Comparison of ENCODE assay signal across 14 mouse cellular contexts in genomic region chr16:22531834-22532233, GRCm38 (mm10).
DNase-seq lines count a peak whose midpoint lies in the region; ATAC-seq lines count a peak whose summit lies in the region.
"Had no signal": no experiment of that assay in that cellular context is flagged by ENCODE, and none has a peak within 500 bp of the region (broad histone marks: within the 10 kb centered on the region; RNA-seq: fewer than 3 reads in every experiment).

No protein-coding gene starts in this region.

- peak; percentile 59 for DNase-seq in adrenal gland, postnatal 14 days
- no peak for DNase-seq in adrenal gland, adult 8-10 months
- DNase-seq in kidney, adult 18-20 months: peak; percentile 46
- DNase-seq in gastrocnemius, postnatal 14 days: peak; percentile 56
- DNase-seq in kidney, postnatal 36 days: peak; percentile 53 to 66
- no peak for DNase-seq in right cerebral cortex, adult 18-20 months
- DNase-seq: layer of hippocampus, adult 9-11 months; thymus, postnatal 14 days had no signal

- no peak for ATAC-seq in kidney, embryonic 14.5 days (ENCODE audit: low FRiP score, low TSS enrichment)
- ATAC-seq in megakaryocyte-erythroid progenitor cell, adult 5-6 weeks (replicated peaks; ENCODE audit: low FRiP score, low TSS enrichment, poor library complexity, severe bottlenecking): no peak
- ATAC-seq: midbrain, embryonic 15.5 days had no signal

- H3K4me3 ChIP-seq in kidney, embryonic 14.5 days (ENCODE audit: low read length): no peak overlapping the region
- H3K4me3 ChIP-seq: hindbrain, embryonic 15.5 days; limb, embryonic 10.5 days; midbrain, embryonic 15.5 days; neural tube, embryonic 12.5 days had no signal

- H3K9me3 ChIP-seq in kidney, embryonic 14.5 days (ENCODE audit: control insufficient read depth, low read length): no peaks in the 10 kb centered on the region
- H3K9me3 ChIP-seq: hindbrain, embryonic 15.5 days; limb, embryonic 10.5 days; midbrain, embryonic 15.5 days; neural tube, embryonic 12.5 days had no signal

- WGBS in kidney, embryonic 14.5 days: 88% methylated on average over 6 of the region's 6 CpGs

- intact Hi-C loops in gastrocnemius, postnatal 14 days (cut with DNase I; ENCODE audit: low total_unique reads): no loop called here

- H3K36me3 ChIP-seq in kidney, embryonic 14.5 days (ENCODE audit: control insufficient read depth, insufficient read depth, low read length): no peaks in the 10 kb centered on the region
- H3K36me3 ChIP-seq: hindbrain, embryonic 15.5 days; limb, embryonic 10.5 days; midbrain, embryonic 15.5 days; neural tube, embryonic 12.5 days had no signal

- H3K4me1 ChIP-seq in kidney, embryonic 14.5 days (ENCODE audit: control insufficient read depth, insufficient read depth, low read length): no peaks in the 10 kb centered on the region
- H3K4me1 ChIP-seq: limb, embryonic 10.5 days; midbrain, embryonic 15.5 days had no signal

- H3K27me3 ChIP-seq in kidney, embryonic 14.5 days (ENCODE audit: control insufficient read depth, insufficient read depth, low read length): no peaks in the 10 kb centered on the region
- H3K27me3 ChIP-seq: hindbrain, embryonic 15.5 days; midbrain, embryonic 15.5 days; neural tube, embryonic 12.5 days had no signal

- no peak overlapping the region for H3K4me2 ChIP-seq in kidney, embryonic 14.5 days (replicated peaks; ENCODE audit: low read depth, low read length)
- H3K4me2 ChIP-seq: hindbrain, embryonic 15.5 days; midbrain, embryonic 15.5 days; neural tube, embryonic 12.5 days had no signal

- no peak overlapping the region for H3K27ac ChIP-seq in kidney, embryonic 14.5 days (ENCODE audit: low read depth, low read length)
- H3K27ac ChIP-seq: hindbrain, embryonic 15.5 days; limb, embryonic 10.5 days; midbrain, embryonic 15.5 days; neural tube, embryonic 12.5 days had no signal

- no peak overlapping the region for H3K9ac ChIP-seq in kidney, embryonic 14.5 days (ENCODE audit: low read depth, low read length)
- H3K9ac ChIP-seq: hindbrain, embryonic 15.5 days; midbrain, embryonic 15.5 days; neural tube, embryonic 12.5 days had no signal

Comparison
In these comparisons a context has a peak if more than half of its experiments do, and no peak if none do; other contexts are left out.
1. DNase-seq: peak in adrenal gland, postnatal 14 days (single experiment), kidney, adult 18-20 months (single experiment), gastrocnemius, postnatal 14 days (single experiment) and kidney, postnatal 36 days (2 of 2); none in adrenal gland, adult 8-10 months (single experiment) and right cerebral cortex, adult 18-20 months (single experiment).